Mouse (Mus musculus) thymus, adult 2 months (tissue): Measurements from ENCODE around the gene Mogat1. TPM values are rescaled to one million over a fixed set of nuclear protein-coding genes. Genes with fewer than 3 reads are reported as not detected.

Experiments used
- DNase-seq: peaks from one replicate; pipeline ENCODE4 v3.0.0; 2021
- H3K27ac ChIP-seq: fragments of 200-500 bp; 2 replicates; pipeline ENCODE4 v1.5.1; 2012; ENCODE audit warnings: low read length, control low read depth; ENCODE audit not compliant: control insufficient read depth, insufficient read depth
- H3K27me3 ChIP-seq: fragments of 200-500 bp; 2 replicates; pipeline ENCODE4 v1.6.1; 2012; ENCODE audit warnings: mild to moderate bottlenecking, low read length, moderate library complexity, mixed read lengths; ENCODE audit not compliant: control insufficient read depth, insufficient read depth
- H3K36me3 ChIP-seq: fragments of 200-500 bp; 2 replicates; pipeline ENCODE4 v1.6.1; 2012; ENCODE audit warnings: mild to moderate bottlenecking, low read length, moderate library complexity; ENCODE audit not compliant: control insufficient read depth, insufficient read depth
- H3K4me1 ChIP-seq: fragments of 200-500 bp; replicated peaks from 2 replicates; pipeline ENCODE4 v1.6.1; 2012; ENCODE audit warnings: low read length; ENCODE audit not compliant: control insufficient read depth, insufficient read depth
- H3K4me3 ChIP-seq: fragments of 200-500 bp; 2 replicates; pipeline ENCODE4 v1.5.1; 2012; ENCODE audit warnings: mild to moderate bottlenecking, low read length, control low read depth, moderate library complexity; ENCODE audit not compliant: control insufficient read depth, insufficient read depth
- CTCF ChIP-seq: fragments of 200-500 bp; IDR thresholded peaks from 2 replicates; pipeline ENCODE4 v1.5.1; 2012; ENCODE audit warnings: mild to moderate bottlenecking, control low read depth, low read length, moderate library complexity, borderline replicate concordance; ENCODE audit not compliant: control insufficient read depth, poor library complexity, insufficient read depth; ENCODE audit errors: extremely low read depth
- POLR2A ChIP-seq: fragments of 200-500 bp; IDR thresholded peaks from 2 replicates; pipeline ENCODE4 v1.6.1; 2012; ENCODE audit warnings: mild to moderate bottlenecking, low read length, control low read depth, moderate library complexity; ENCODE audit not compliant: control insufficient read depth, poor library complexity, insufficient read depth; ENCODE audit errors: extremely low read depth
- WGBS: fragments of 180-500 bp; shearing (Covaris S2); methylation state at CpG from one replicate; pipeline ENCODE4 v1.1.7; 2018; 5-methylcytosine and 5-hydroxymethylcytosine counted together
- polyA plus RNA-seq: library from polyadenylated mRNA; depleted of rRNA; stranded (reverse); fragments of >200 nt; gene quantifications from 2 replicates; pipeline ENCODE4 v1.2.3, GENCODE M21; 2012

Mogat1 gene
- polyA plus RNA-seq, 1 experiment: 0.66 TPM

DNA sequence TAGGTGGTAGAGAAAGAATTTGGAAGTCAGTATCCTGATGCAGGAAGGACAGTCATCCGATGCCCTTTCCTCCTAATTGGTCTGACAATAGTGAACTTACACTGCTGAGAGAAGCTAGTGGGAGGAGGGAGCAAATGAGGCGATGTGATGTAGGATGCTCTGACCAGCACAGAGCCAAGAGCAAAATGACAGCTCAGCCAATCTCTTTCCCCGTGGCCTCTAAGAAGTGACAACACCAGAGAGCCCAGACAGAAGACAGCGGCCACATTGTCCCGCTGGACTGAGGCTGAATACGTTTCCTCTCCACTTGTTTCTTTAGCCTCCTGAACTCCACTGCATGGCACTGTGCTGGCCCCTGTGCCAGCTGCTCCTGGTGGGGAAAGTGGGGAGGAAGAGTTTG is 38.2 kb downstream of the Mogat1 start:
- H3K27me3 ChIP-seq: no peaks in the 10 kb centered on the region
- no peak overlapping the region for H3K4me3 ChIP-seq
- no peaks in the 10 kb centered on the region for H3K36me3 ChIP-seq
- TF ChIP-seq POLR2A (no peak), CTCF (no peak)
- no peak overlapping the region for H3K27ac ChIP-seq
- no peak for DNase-seq
- no peaks in the 10 kb centered on the region for H3K4me1 ChIP-seq
- WGBS: 85% methylated on average over 6 of the region's 6 CpGs

DNA sequence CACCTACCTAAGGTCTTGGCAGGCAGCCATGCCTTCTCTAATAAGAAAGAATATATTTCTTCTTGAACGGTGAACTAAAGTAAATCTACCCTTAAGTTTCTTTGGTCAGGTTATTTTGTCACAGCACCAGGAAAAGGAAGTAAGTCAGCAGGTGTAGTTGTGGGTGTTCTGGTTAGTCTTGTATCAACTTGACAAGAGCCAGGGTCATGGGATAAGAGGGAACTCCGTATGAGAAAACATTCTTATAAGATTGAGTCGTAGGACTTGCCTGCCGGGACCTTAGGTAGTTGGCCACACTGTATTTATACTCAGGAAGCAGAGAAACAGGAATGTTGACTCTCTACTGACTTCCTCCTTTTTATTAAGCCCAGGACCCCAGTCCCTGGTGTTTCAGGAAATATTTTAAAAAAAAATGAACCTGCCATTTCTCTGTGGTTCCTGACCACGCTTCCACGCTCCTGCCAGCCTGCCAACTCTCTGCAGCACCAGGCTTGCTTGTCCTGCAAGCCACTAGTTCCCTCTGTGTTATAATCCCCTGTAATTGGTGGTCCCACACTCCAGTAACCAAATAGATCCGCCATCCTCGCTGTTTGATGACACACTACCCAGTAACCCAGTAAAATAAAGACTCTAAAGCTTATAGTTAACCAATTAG is 43.3 kb downstream of the Mogat1 start:
- Histone ChIP-seq H3K27me3 (no peaks in the 10 kb centered on the region), H3K4me1 (no peaks in the 10 kb centered on the region), H3K4me3 (no peak overlapping the region), H3K27ac (no peak overlapping the region), H3K36me3 (no peaks in the 10 kb centered on the region)
- DNase-seq: no peak
- WGBS: 33% methylated on average over 8 of the region's 8 CpGs
- TF ChIP-seq POLR2A (no peak), CTCF (no peak)

DNA sequence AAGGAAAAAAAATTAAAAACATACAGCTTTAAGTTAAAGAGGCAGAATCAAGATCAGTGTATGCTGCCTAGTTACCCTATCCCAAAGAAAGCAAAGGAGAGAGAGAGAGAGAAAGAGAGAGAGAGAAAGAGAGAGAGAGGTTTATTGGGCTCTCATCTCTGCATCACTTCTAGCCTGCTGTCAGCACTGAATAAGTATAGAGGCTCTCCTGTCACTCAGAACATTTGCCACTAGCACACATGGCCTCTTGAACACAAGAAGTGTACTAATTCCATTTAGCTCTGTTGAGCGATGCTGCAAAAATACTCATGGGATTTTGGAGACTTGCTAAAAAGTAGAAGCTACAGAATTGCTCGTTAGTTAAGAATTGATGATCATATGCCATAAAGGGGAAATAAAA is 56.2 kb downstream of the Mogat1 start:
- no peak for TF ChIP-seq CTCF
- no peak for TF ChIP-seq POLR2A
- H3K36me3 ChIP-seq: no peaks in the 10 kb centered on the region
- no peak overlapping the region for H3K27ac ChIP-seq

DNA sequence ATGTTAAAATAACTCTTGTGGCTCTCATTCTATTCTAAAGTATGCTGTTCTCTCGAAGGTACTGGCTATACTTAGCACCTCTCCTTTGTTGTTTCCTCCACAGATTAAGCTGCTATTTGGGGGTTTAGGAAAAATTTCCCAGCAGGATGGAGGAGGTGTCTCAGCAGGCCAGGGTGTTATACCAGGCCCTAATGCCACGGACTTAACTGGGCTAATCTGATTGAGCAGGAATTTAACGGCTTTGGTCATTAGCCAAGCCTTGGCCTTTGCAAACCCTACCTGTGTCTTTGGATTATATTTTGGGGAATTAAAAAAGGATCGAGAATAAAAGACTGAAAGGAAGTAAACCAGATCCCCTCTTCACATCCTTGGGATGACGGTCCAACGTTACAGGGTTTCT is 56.6 kb downstream of the Mogat1 start:
- no peak for DNase-seq
- no peak for TF ChIP-seq CTCF
- no peaks in the 10 kb centered on the region for H3K36me3 ChIP-seq
- H3K4me1 ChIP-seq: no peaks in the 10 kb centered on the region
- 63% methylated on average over 6 of the region's 6 CpGs for WGBS
- no peaks in the 10 kb centered on the region for H3K27me3 ChIP-seq
- H3K27ac ChIP-seq: no peak overlapping the region
- no peak overlapping the region for H3K4me3 ChIP-seq

More for the DNA sequence above, 56.2 kb downstream of the Mogat1 start:
- H3K4me1 ChIP-seq: no peaks in the 10 kb centered on the region
- no peak for DNase-seq
- H3K27me3 ChIP-seq: no peaks in the 10 kb centered on the region
- 89% methylated on average over 2 of the region's 2 CpGs for WGBS
- no peak overlapping the region for H3K4me3 ChIP-seq

DNA sequence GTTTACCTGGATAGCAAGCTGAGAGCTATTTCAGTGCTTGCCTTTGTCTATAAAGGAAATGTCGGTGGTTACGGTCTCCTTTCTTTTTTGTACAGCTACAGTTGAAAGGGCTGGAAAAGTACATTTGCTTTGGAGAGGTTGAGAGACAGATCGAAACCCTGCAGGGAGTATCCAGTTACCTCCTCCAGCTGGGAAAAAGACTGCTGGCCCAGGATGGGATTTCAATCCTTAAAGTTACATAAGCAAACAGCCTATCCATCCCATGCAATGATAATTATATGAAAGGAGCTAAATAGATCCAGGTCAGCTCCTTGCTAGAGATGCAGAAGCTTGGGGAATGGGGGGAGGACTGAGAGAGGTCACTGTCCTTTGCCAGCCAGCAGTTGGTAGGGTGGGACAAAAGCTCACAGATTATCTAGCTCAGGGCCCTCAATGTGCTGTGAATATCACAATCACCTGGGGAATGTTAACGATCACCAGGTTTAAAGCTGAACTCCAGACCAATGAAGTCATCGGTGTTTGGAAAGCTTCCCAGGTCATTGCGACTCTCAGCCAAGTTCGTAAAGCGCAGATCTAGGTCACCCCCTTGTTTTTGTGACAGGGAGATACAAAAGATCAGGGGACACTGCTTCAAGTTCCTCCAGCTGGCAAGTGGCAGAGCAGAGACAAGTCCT is 57.2 kb downstream of the Mogat1 start:
- Histone ChIP-seq H3K27ac (no peak overlapping the region), H3K4me1 (no peaks in the 10 kb centered on the region), H3K4me3 (no peak overlapping the region), H3K36me3 (no peaks in the 10 kb centered on the region), H3K27me3 (no peaks in the 10 kb centered on the region)
- WGBS: 71% methylated on average over 8 of the region's 8 CpGs
- DNase-seq: no peak
- TF ChIP-seq POLR2A: no peak

DNA sequence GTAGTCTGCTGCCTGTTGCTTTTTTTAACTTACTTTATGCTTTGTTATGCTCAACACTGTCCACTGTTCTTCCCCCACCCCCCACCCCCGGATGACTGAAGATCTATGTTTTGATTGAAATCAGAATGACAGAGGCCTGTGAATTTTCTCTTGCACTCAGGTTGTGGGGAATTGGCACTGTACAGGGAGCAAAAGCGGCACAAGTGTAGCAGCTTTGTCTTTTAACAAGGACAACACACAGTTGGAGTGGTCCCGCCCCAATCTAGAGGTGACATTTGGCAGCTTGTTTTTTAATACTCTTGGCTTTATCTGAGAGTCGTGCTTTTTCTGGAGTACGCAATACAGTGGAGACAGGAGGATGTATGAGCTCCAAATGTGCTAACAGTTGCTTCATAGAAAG is 58.8 kb downstream of the Mogat1 start:
- no peaks in the 10 kb centered on the region for H3K27me3 ChIP-seq
- no peak for DNase-seq
- no peak for TF ChIP-seq POLR2A
- no peak for TF ChIP-seq CTCF
- H3K36me3 ChIP-seq: no peaks in the 10 kb centered on the region
- H3K27ac ChIP-seq: no peak overlapping the region
- H3K4me1 ChIP-seq: no peaks in the 10 kb centered on the region
- whole genome bisulfite sequencing: 89% methylated on average over 5 of the region's 5 CpGs
- H3K4me3 ChIP-seq: no peak overlapping the region

DNA sequence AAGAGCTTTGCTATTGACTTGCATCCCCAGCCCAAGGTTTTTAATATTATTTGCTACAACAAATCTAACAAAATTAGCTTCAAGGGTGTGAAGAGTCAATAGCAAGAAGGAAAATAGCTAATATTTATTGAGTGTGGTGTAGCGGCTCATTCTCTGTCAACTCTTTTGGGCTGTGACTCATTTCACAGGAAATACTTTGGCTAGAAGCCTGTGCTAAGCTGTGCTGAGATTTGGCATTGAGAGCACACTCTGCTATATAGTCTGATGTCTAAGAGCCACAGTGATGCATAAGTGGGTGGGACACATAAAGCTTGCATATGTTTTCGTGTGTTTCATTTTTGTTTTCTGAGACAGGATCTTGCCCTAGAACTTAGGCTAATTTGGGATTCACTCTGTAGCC is 74.3 kb downstream of the Mogat1 start:
- H3K36me3 ChIP-seq: no peaks in the 10 kb centered on the region
- no peak overlapping the region for H3K27ac ChIP-seq
- TF ChIP-seq POLR2A: no peak
- no peak for TF ChIP-seq CTCF
- no peak overlapping the region for H3K4me3 ChIP-seq
- no peaks in the 10 kb centered on the region for H3K27me3 ChIP-seq
- 85% methylated on average over 2 of the region's 2 CpGs for WGBS
- H3K4me1 ChIP-seq: no peaks in the 10 kb centered on the region
- DNase-seq: no peak
